Mouse (Mus musculus) heart, embryonic 11.5 days (tissue): ENCODE data around the gene Prr12. TPM values are rescaled to one million over a fixed set of nuclear protein-coding genes. Genes with fewer than 3 reads are reported as not detected.

Source experiments
- ATAC-seq: fragments of 200-750 bp; cut with Nextera tagmentation; replicated peaks from 2 replicates; pipeline ENCODE4 v1.8.0; 2017; ENCODE audit warnings: moderate library complexity; ENCODE audit not compliant: insufficient number of reproducible peaks, low FRiP score, low TSS enrichment
- H3K27ac ChIP-seq: fragments of 300-500 bp; sonication (generic); 2 replicates; pipeline ENCODE4 v1.5.1; 2014; ENCODE audit warnings: mild to moderate bottlenecking, low read depth, low read length
- H3K27me3 ChIP-seq: fragments of 300-500 bp; sonication (generic); 2 replicates; pipeline ENCODE4 v1.6.1; 2014; ENCODE audit warnings: mild to moderate bottlenecking, low read length, mixed read lengths; ENCODE audit not compliant: control insufficient read depth, insufficient read depth
- H3K36me3 ChIP-seq: fragments of 300-500 bp; sonication (generic); 2 replicates; pipeline ENCODE4 v1.6.1; 2014; ENCODE audit warnings: mild to moderate bottlenecking, low read length, moderate library complexity, mixed read lengths; ENCODE audit not compliant: control insufficient read depth, insufficient read depth
- H3K4me1 ChIP-seq: fragments of 300-500 bp; sonication (generic); 2 replicates; pipeline ENCODE4 v1.6.1; 2014; ENCODE audit warnings: low read length; ENCODE audit not compliant: control insufficient read depth, insufficient read depth
- H3K4me2 ChIP-seq: fragments of 300-500 bp; sonication (generic); 2 replicates; pipeline ENCODE4 v1.6.1; 2014; ENCODE audit warnings: mild to moderate bottlenecking, moderate library complexity
- H3K4me3 ChIP-seq: fragments of 300-500 bp; sonication (generic); 2 replicates; pipeline ENCODE4 v1.5.1; 2014; ENCODE audit warnings: low read depth, low read length
- H3K9ac ChIP-seq: fragments of 300-500 bp; sonication (generic); 2 replicates; pipeline ENCODE4 v1.6.1; 2014; ENCODE audit warnings: mild to moderate bottlenecking, low read depth, low read length, moderate library complexity
- H3K9me3 ChIP-seq: fragments of 300-500 bp; sonication (generic); replicated peaks from 2 replicates; pipeline ENCODE4 v1.6.1; 2016; ENCODE audit warnings: low read length; ENCODE audit not compliant: control insufficient read depth
- WGBS: fragments of 180-500 bp; shearing (Covaris S2); extraction: QIAGEN DNeasy Blood & Tissue Kit; methylation state at CpG from one replicate; pipeline ENCODE4 v1.1.7; 2014; ENCODE audit not compliant: insufficient replicate concordance; 5-methylcytosine and 5-hydroxymethylcytosine counted together
- polyA plus RNA-seq: library from polyadenylated mRNA; unstranded; fragments of >200 nt; fragmentation: Nextera tagmentation; extraction: Ambion mirVana; gene quantifications from 2 replicates; pipeline ENCODE4 v1.2.1, GENCODE M21; 2014

Gene Prr12
- polyA plus RNA-seq, 1 experiment from 2014 or later = 12.1 TPM

GRCm38 (mm10) chr7:45060632-45061122 lies 8.0 kb upstream of the Prr12 start:
- no peak overlapping the region for H3K27ac ChIP-seq
- WGBS = 73% methylated on average over 6 of the region's 6 CpGs
- ATAC-seq = no peak
- peaks cover 12% of the 10 kb centered on the region for H3K4me1 ChIP-seq
- no peaks in the 10 kb centered on the region for H3K9me3 ChIP-seq
- no peaks in the 10 kb centered on the region for H3K36me3 ChIP-seq
- no peak overlapping the region for H3K4me3 ChIP-seq
- no peaks in the 10 kb centered on the region for H3K27me3 ChIP-seq
- H3K9ac ChIP-seq = no peak overlapping the region
- no peak overlapping the region; the same call in 1 of the 2 replicates for H3K4me2 ChIP-seq

GRCm38 (mm10) chr7:45058607-45059571 lies 6.2 kb upstream of the Prr12 start:
- H3K36me3 ChIP-seq = no peaks in the 10 kb centered on the region
- no peak overlapping the region for H3K4me2 ChIP-seq
- peaks cover 12% of the 10 kb centered on the region for H3K4me1 ChIP-seq
- H3K9me3 ChIP-seq = no peaks in the 10 kb centered on the region
- no peak for ATAC-seq
- no peak overlapping the region for H3K9ac ChIP-seq
- 74% methylated on average over 10 of the region's 10 CpGs for WGBS
- no peak overlapping the region for H3K4me3 ChIP-seq
- H3K27ac ChIP-seq = no peak overlapping the region
- no peaks in the 10 kb centered on the region for H3K27me3 ChIP-seq

GRCm38 (mm10) chr7:45056972-45057348 lies 4.3 kb upstream of the Prr12 start:
- H3K27me3 ChIP-seq = no peaks in the 10 kb centered on the region
- no peak overlapping the region; the same call in 1 of the 2 replicates for H3K9ac ChIP-seq
- no peaks in the 10 kb centered on the region for H3K9me3 ChIP-seq

GRCm38 (mm10) chr7:45056329-45056971 lies 3.8 kb upstream of the Prr12 start:
- H3K4me1 ChIP-seq = peaks cover 5% of the 10 kb centered on the region
- H3K27ac ChIP-seq = no peak overlapping the region
- H3K27me3 ChIP-seq = no peaks in the 10 kb centered on the region
- ATAC-seq = no peak
- no peak overlapping the region; the same call in 1 of the 2 replicates for H3K9ac ChIP-seq
- H3K9me3 ChIP-seq = no peaks in the 10 kb centered on the region
- H3K4me3 ChIP-seq = no peak overlapping the region
- H3K36me3 ChIP-seq = no peaks in the 10 kb centered on the region
- no peak overlapping the region for H3K4me2 ChIP-seq
- WGBS = 62% methylated on average over 14 of the region's 14 CpGs

More at GRCm38 (mm10) chr7:45056972-45057348, 4.3 kb upstream of the Prr12 start:
- H3K4me1 ChIP-seq = peaks cover 9% of the 10 kb centered on the region
- ATAC-seq = no peak
- H3K4me3 ChIP-seq = no peak overlapping the region
- no peaks in the 10 kb centered on the region for H3K36me3 ChIP-seq
- H3K27ac ChIP-seq = no peak overlapping the region
- no peak overlapping the region for H3K4me2 ChIP-seq

- ATAC-seq = peak; percentile 92
- Histone ChIP-seq H3K4me3 (peak overlapping the region; percentile 85), H3K36me3 (peaks cover 12% of the 10 kb centered on the region), H3K9me3 (no peaks in the 10 kb centered on the region), H3K4me1 (peaks cover 5% of the 10 kb centered on the region; the same call in 1 of the 2 replicates), H3K4me2 (peak overlapping the region; percentile 99), H3K27me3 (no peaks in the 10 kb centered on the region), H3K9ac (peak overlapping the region; percentile 93), H3K27ac (peak overlapping the region; percentile 99)
- 0% methylated on average over 33 of the region's 33 CpGs for WGBS
Observed at GRCm38 (mm10) chr7:45053931-45054510, 1.3 kb upstream of the Prr12 start.

- peak overlapping the region; percentile 85 for H3K4me3 ChIP-seq
- H3K4me1 ChIP-seq = peaks cover 5% of the 10 kb centered on the region; the same call in 1 of the 2 replicates
- H3K9ac ChIP-seq = peak overlapping the region; percentile 93
- H3K36me3 ChIP-seq = peaks cover 19% of the 10 kb centered on the region
- H3K9me3 ChIP-seq = no peaks in the 10 kb centered on the region
- peak overlapping the region; percentile 99 for H3K27ac ChIP-seq
- H3K4me2 ChIP-seq = peak overlapping the region; percentile 99
- peak; percentile 41 for ATAC-seq
- no peaks in the 10 kb centered on the region for H3K27me3 ChIP-seq
- WGBS = under 1% methylated on average over 37 of the region's 59 CpGs
Observed at GRCm38 (mm10) chr7:45053117-45053930, 643 bp upstream of the Prr12 start.

- Histone ChIP-seq H3K27ac (peak overlapping the region; percentile 99), H3K4me2 (peak overlapping the region; percentile 99), H3K9me3 (no peaks in the 10 kb centered on the region), H3K4me1 (peaks cover 5% of the 10 kb centered on the region; the same call in 1 of the 2 replicates), H3K9ac (peak overlapping the region; percentile 93), H3K36me3 (peaks cover 29% of the 10 kb centered on the region), H3K27me3 (no peaks in the 10 kb centered on the region), H3K4me3 (peak overlapping the region; percentile 85)
- under 1% methylated on average over 36 of the region's 38 CpGs for WGBS
- no peak for ATAC-seq
Observed at GRCm38 (mm10) chr7:45052181-45052861, 360 bp downstream of the Prr12 start.
